Mouse (Mus musculus) liver, embryonic 12.5 days (tissue): ENCODE data around the gene Ptprg. TPM values are rescaled to one million over a fixed set of nuclear protein-coding genes. Genes with fewer than 3 reads are reported as not detected.
"Not testable (repeated sequence)": the region's sequence is repeated elsewhere in the genome, so short reads cannot be mapped to it uniquely, and the experiment has no call there.

Experiments used
- ATAC-seq: fragments of 200-750 bp; cut with Nextera tagmentation; 2 replicates; pipeline ENCODE4 v1.8.0; 2017; ENCODE audit warnings: moderate number of reproducible peaks, mild to moderate bottlenecking, moderate library complexity
- H3K27ac ChIP-seq: fragments of 300-500 bp; sonication (generic); 2 replicates; pipeline ENCODE4 v1.5.1; 2016; ENCODE audit warnings: mild to moderate bottlenecking
- H3K27me3 ChIP-seq: fragments of 300-500 bp; sonication (generic); replicated peaks from 2 replicates; pipeline ENCODE4 v1.6.1; 2016; ENCODE audit warnings: mild to moderate bottlenecking, moderate library complexity
- H3K36me3 ChIP-seq: fragments of 300-500 bp; sonication (generic); 2 replicates; pipeline ENCODE4 v1.6.1; 2016; ENCODE audit warnings: mild to moderate bottlenecking, moderate library complexity
- H3K4me1 ChIP-seq: fragments of 300-500 bp; sonication (generic); 2 replicates; pipeline ENCODE4 v1.6.1; 2016
- H3K4me2 ChIP-seq: fragments of 300-500 bp; sonication (generic); 2 replicates; pipeline ENCODE4 v1.6.1; 2016; ENCODE audit warnings: mild to moderate bottlenecking, moderate library complexity
- H3K4me3 ChIP-seq: fragments of 300-500 bp; sonication (generic); 2 replicates; pipeline ENCODE4 v1.5.1; 2016; ENCODE audit warnings: mild to moderate bottlenecking, moderate library complexity
- H3K9ac ChIP-seq: fragments of 300-500 bp; sonication (generic); 2 replicates; pipeline ENCODE4 v1.6.1; 2016; ENCODE audit warnings: mild to moderate bottlenecking, moderate library complexity
- H3K9me3 ChIP-seq: fragments of 300-500 bp; sonication (generic); replicated peaks from 2 replicates; pipeline ENCODE4 v1.6.1; 2016; ENCODE audit warnings: mild to moderate bottlenecking, moderate library complexity
- WGBS: fragments of 180-500 bp; shearing (Covaris S2); methylation state at CpG from one replicate; pipeline ENCODE4 v1.1.7; 2016; ENCODE audit not compliant: insufficient replicate concordance; 5-methylcytosine and 5-hydroxymethylcytosine counted together
- polyA plus RNA-seq: library from polyadenylated mRNA; unstranded; fragments of >200 nt; fragmentation: Nextera tagmentation; extraction: Ambion mirVana; gene quantifications from 2 replicates; pipeline ENCODE4 v1.2.1, GENCODE M21; 2016

Gene Ptprg
- polyA plus RNA-seq, 1 experiment from 2014 or later = 4.8 TPM

DNA sequence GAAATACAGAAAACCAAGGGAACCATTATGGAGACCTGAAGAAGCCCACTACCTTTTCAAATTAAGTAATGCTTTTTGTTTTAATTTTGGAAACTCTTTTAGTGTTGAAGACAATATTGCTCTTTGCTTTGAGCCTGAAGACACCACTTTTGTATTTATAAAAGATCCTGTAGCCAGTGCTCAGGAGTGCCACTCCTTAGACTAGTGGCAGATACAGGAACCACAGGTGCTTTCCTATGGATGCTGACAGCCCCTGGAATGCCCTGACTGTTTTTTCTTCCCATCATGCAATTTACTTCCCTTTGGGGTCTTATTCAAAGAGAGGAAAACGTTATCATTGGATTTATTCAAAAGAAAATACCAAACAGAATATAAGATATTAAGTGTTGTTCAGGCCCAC lies 381.9 kb downstream of the Ptprg start:
- no peak for ATAC-seq
- WGBS = 21% methylated on average over 1 of the region's 1 CpGs
- Histone ChIP-seq H3K4me1 (no peaks in the 10 kb centered on the region), H3K4me2 (no peak overlapping the region), H3K9ac (no peak overlapping the region), H3K27ac (no peak overlapping the region), H3K36me3 (no peaks in the 10 kb centered on the region), H3K4me3 (no peak overlapping the region), H3K27me3 (no peaks in the 10 kb centered on the region), H3K9me3 (no peaks in the 10 kb centered on the region)

DNA sequence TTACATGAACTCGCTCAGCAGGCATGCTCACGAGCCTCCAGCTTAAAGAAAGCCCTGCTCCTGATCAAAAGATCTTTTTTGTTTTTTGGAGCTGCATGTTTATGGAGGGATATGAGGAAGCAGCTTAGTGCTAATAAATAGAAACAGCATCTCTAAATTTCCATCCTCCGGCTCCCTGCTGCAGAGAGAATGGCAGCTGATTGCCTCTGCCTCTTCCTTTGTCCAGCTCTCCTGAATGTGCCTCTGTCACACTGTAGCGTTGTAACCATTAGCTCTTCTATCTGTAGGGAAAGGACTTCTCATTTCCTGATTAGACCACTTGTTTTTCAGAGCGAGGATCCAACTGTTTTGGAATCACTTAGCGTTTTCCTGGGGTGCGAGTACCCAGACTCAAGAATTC lies 382.4 kb downstream of the Ptprg start:
- no peak overlapping the region for H3K4me2 ChIP-seq
- WGBS = 74% methylated on average over 7 of the region's 7 CpGs
- no peak for ATAC-seq

DNA sequence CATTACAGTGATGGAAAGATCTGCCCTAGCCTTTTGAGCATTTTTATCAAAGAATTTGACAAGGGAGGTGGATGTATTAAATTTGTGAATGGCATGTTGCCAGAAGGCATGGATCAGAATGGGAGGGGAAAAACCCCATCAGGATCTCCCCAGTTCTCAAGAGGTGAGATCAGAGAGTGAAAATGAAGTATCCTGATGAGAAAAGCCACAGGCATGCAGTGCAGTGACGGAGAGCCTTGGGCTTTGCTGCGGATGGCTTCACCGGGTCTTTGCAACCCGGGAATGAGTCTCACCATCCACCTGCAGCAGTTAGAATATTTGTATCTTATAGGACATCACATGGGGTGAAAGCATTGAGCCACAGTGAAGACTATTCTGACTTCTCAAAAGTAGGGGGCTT lies 385.6 kb downstream of the Ptprg start:
- H3K9me3 ChIP-seq = no peaks in the 10 kb centered on the region
- WGBS = 72% methylated on average over 4 of the region's 4 CpGs
- no peaks in the 10 kb centered on the region for H3K4me1 ChIP-seq
- no peaks in the 10 kb centered on the region for H3K36me3 ChIP-seq
- H3K9ac ChIP-seq = no peak overlapping the region
- no peak for ATAC-seq
- H3K4me2 ChIP-seq = no peak overlapping the region
- no peak overlapping the region for H3K4me3 ChIP-seq
- no peak overlapping the region for H3K27ac ChIP-seq
- H3K27me3 ChIP-seq = no peaks in the 10 kb centered on the region

More for the DNA sequence above, 382.4 kb downstream of the Ptprg start:
- no peaks in the 10 kb centered on the region for H3K36me3 ChIP-seq
- H3K9ac ChIP-seq = no peak overlapping the region
- no peak overlapping the region for H3K27ac ChIP-seq
- no peak overlapping the region for H3K4me3 ChIP-seq
- no peaks in the 10 kb centered on the region for H3K9me3 ChIP-seq
- no peaks in the 10 kb centered on the region for H3K27me3 ChIP-seq
- H3K4me1 ChIP-seq = no peaks in the 10 kb centered on the region

DNA sequence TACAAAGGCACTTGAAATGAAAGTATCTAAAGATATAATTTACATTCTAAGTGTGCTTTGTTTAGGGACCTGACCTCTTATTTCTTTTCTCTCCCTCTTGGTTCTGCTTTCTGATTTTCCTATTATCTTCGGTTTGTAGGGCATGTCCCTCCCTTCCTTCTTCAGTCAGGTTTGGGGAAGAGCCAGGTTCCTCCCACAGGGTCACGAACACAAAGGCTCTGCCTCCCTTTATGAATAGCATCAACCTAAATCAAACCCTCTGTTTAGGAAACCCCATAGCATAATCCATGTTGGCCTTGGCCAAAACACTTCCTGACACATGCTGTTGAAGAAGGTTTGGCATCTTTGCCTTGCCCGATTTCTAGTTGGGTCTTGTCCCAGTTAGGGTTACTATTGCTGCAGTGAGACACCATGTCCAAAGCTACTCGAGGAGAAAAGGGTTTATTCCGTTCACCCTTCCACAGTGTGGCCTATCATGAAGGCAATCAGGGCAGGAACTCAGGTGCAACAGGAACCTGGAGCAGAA lies 388.7 kb downstream of the Ptprg start:
- H3K9me3 ChIP-seq = no peaks in the 10 kb centered on the region
- no peak overlapping the region for H3K9ac ChIP-seq
- no peaks in the 10 kb centered on the region for H3K4me1 ChIP-seq
- H3K36me3 ChIP-seq = no peaks in the 10 kb centered on the region
- no peak overlapping the region for H3K4me3 ChIP-seq
- H3K27me3 ChIP-seq = no peaks in the 10 kb centered on the region
- ATAC-seq = no peak
- H3K4me2 ChIP-seq = no peak overlapping the region
- WGBS = 55% methylated on average over 5 of the region's 5 CpGs
- H3K27ac ChIP-seq = no peak overlapping the region

DNA sequence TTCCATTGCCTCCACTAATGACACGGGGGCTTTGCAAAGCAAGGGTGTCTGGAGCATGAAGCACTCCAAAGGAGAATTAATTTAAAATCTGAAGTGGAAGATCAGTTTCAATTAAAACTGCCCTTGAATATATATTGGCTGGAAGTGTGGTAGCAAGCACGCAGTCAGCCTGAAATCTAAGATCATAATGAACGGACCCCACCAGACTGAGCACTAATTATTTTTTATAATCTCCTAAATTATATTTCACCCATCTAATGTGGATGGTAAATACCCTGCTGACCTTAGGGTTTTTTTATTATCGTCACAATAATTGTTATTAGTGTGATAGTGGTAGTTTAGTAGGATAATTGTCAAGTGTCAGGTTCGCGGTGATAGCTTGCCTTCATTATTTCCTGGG lies 397.0 kb downstream of the Ptprg start:
- Histone ChIP-seq H3K4me1 (no peaks in the 10 kb centered on the region), H3K27me3 (no peaks in the 10 kb centered on the region), H3K36me3 (no peaks in the 10 kb centered on the region), H3K4me3 (no peak overlapping the region), H3K9me3 (no peaks in the 10 kb centered on the region), H3K4me2 (no peak overlapping the region), H3K27ac (no peak overlapping the region), H3K9ac (no peak overlapping the region)
- WGBS = 80% methylated on average over 6 of the region's 6 CpGs
- no peak for ATAC-seq

DNA sequence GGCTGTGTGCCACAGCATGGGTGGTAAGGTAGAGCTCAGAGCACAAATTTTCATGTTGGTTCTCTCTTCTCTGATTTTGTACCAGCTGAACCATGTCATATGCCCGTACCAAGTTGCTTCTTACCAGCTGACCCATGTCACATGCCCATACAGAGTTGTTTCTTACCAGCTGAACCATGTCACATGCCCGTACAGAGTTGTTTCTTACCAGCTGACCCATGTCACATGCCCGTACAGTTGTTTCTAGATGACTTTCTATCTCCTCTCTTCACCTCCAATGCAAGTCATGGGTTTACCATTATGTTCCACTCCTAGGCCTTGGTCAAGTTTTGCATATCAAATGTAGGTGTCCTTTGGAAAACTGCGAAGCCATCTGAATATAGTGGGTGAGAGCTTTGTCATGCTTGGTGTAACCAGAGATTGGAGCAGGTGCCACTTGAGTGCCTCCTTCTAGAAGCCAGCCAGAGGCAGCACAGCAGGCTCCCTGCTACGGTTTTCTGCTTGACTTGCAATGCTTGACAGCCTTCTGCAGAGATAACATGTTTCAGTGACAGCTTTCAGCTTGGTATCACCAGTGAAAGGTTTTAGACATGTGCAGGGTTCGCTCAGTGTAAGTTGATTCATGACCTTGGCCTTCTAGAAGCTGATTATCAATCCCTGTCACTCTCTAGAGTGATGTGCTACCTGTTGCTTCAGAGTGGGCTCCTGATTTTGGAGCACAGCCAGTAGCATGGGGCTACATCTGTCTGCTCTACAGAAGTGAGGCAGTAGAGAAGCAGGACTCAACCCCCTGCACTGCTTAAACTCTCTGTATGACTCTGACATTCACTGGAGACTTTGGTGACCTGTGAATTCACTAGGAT lies 401.9 kb downstream of the Ptprg start:
- H3K27me3 ChIP-seq = no peaks in the 10 kb centered on the region
- no peak overlapping the region for H3K27ac ChIP-seq
- no peak overlapping the region for H3K4me2 ChIP-seq
- no peak overlapping the region for H3K4me3 ChIP-seq
- WGBS = 59% methylated on average over 6 of the region's 6 CpGs
- no peaks in the 10 kb centered on the region for H3K36me3 ChIP-seq
- no peak for ATAC-seq
- no peaks in the 10 kb centered on the region for H3K9me3 ChIP-seq
- no peaks in the 10 kb centered on the region for H3K4me1 ChIP-seq
- no peak overlapping the region for H3K9ac ChIP-seq

DNA sequence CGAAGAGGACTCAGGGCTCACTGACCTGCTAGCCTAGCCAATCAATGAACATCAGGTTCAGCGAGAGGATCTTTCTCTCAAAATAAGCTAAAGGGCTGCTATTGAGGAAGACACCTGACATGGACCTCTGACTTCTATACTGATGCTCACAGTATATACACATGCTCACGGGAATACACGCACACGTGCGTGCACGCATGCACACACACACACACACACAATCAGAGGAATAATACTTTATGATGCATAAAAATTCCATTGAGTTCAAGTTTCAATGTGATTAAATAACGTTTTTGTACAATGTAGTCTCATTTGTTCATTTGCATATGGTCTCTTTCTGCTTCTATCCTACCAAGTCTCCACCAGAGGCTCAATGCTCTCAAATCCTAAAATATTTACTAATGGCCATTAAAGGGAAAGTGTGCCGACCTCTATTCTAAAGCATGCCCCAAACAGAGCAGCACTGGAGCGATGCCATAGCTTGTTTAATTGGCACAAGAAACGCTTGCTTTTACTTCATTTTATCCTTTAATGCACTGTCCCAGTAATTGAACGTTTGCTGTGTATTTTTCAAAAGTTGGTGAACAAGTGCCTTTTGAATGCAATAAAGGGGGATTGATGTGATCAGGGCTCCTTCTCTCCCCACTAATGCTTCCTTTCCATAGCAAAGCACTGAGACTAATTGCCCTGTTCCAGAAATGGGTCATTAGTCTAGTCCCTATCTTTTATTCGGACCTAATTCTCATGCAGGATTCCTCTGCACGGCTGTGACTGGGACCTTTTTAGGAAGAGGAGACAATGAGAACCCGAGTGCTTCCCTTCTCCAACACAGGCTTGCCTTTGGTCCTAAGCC lies 407.2 kb downstream of the Ptprg start:
- Histone ChIP-seq H3K4me2 (no peak overlapping the region), H3K4me3 (no peak overlapping the region), H3K36me3 (no peaks in the 10 kb centered on the region), H3K9me3 (no peaks in the 10 kb centered on the region), H3K27me3 (no peaks in the 10 kb centered on the region), H3K27ac (no peak overlapping the region), H3K9ac (no peak overlapping the region), H3K4me1 (no peaks in the 10 kb centered on the region)
- 73% methylated on average over 15 of the region's 15 CpGs for WGBS
- no peak for ATAC-seq

DNA sequence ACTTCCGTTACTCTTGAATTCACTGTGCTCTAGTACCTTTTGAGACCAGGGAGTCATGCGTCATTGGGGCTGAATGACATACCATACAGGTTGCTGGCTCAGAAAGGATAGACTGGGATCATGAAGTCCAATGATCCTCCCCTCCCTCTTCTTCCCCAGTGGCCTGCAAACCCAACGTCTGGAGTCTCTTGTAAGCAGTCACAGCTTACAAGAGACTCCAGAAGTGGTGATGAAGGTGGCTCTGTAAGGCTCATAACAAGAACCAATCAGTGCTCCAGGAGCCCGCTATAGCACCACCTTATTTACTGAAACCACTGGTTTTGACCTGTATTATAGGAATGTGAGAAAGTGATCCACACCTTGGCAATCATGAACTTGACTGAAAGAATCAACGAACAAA lies 408.8 kb downstream of the Ptprg start:
- 75% methylated on average over 5 of the region's 5 CpGs for WGBS
- Histone ChIP-seq H3K27ac (no peak overlapping the region), H3K4me2 (no peak overlapping the region), H3K4me1 (no peaks in the 10 kb centered on the region), H3K27me3 (no peaks in the 10 kb centered on the region), H3K9me3 (no peaks in the 10 kb centered on the region), H3K4me3 (no peak overlapping the region), H3K9ac (no peak overlapping the region), H3K36me3 (no peaks in the 10 kb centered on the region)
- no peak for ATAC-seq

DNA sequence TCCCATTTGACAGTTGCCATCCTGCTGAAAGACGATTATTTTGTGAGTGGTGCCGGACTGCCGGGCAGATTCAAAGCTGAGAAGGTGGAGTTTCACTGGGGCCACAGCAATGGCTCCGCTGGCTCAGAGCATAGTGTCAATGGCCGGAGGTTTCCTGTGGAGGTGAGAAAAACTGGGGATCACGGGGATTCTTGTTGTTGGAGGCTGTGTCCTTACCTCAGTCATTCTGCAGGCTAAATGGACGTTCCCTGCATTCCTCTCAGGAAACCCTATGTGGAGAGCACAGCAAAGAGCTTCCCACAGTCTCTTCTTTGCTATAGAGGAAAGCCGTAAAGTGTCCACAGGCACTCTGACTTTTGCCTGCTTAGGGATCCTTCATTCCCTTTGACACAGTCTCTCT lies 409.2 kb downstream of the Ptprg start:
- Histone ChIP-seq H3K9ac (no peak overlapping the region), H3K27ac (no peak overlapping the region), H3K9me3 (no peaks in the 10 kb centered on the region), H3K4me2 (no peak overlapping the region), H3K27me3 (no peaks in the 10 kb centered on the region), H3K36me3 (no peaks in the 10 kb centered on the region), H3K4me3 (no peak overlapping the region), H3K4me1 (no peaks in the 10 kb centered on the region)
- no peak for ATAC-seq
- 73% methylated on average over 8 of the region's 8 CpGs for WGBS

DNA sequence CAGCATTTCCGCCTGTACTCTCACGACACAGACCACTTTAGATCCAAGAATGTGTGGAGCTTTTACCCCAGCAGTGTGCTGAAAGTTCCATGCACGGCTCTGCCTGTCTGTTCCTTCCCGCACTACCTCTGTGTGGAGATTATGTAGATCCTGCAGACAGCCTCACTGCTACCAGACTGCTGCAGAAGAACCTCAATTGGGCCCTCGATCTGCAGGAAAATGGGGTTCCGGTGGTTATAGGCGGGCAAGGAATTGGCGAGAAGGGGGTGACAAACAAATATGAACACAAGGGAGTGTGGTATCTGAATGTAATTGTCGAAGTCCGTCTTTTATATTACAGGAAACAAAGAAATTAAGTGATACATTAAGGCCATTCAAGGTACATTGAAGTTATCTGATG lies 410.5 kb downstream of the Ptprg start:
- Histone ChIP-seq H3K4me1 (no peaks in the 10 kb centered on the region), H3K9ac (no peak overlapping the region), H3K4me2 (no peak overlapping the region), H3K27me3 (no peaks in the 10 kb centered on the region), H3K4me3 (no peak overlapping the region), H3K36me3 (no peaks in the 10 kb centered on the region), H3K9me3 (no peaks in the 10 kb centered on the region), H3K27ac (no peak overlapping the region)
- WGBS = 70% methylated on average over 10 of the region's 10 CpGs
- ATAC-seq = no peak

DNA sequence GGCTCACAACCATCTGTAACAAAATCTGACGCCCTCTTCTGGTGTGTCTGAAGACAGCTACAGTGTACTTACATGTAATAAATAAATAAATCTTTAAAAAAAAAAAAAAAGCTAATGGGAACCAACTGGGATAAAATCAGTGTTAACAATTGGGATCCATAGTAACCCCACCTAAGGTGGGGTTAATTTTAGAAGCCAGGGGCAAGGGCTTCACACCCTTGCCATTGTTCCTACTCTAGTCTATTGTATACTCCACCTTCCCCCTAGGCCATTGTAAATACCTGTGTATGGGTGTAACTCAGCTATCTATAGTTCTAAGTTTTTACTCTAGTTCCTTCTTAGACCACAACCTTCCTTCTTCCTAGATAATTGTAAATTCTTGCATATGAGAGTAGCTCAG lies 411.0 kb downstream of the Ptprg start:
- not testable (repeated sequence) for H3K9me3 ChIP-seq, H3K4me1 ChIP-seq, H3K4me2 ChIP-seq, H3K27ac ChIP-seq, H3K4me3 ChIP-seq, H3K27me3 ChIP-seq, H3K9ac ChIP-seq, H3K36me3 ChIP-seq, ATAC-seq
- 38% methylated on average over 1 of the region's 1 CpGs for WGBS

DNA sequence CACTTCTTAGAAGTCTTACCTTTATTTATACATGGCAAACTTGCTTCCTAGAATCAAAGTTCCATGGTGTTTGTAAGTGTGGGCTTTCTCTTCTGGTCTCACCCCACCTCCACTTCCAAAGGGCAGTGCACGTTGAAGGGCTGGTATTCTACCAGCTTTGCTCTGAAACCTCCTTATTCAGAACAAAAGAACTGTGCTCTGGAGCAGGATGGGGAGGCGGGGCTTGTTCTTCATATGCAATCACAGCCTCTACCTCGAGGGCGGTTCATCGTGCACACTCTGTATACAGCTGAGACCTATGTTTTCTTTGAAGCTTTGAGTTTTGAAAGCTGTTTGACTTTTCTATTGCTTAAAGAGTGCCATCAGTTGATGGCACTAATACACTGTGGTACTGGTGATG lies 412.5 kb downstream of the Ptprg start:
- WGBS = 62% methylated on average over 5 of the region's 5 CpGs

More for the DNA sequence above, 412.5 kb downstream of the Ptprg start:
- H3K27ac ChIP-seq = no peak overlapping the region
- no peak overlapping the region for H3K9ac ChIP-seq
- no peak overlapping the region for H3K4me3 ChIP-seq
- H3K4me1 ChIP-seq = no peaks in the 10 kb centered on the region
- no peak overlapping the region for H3K4me2 ChIP-seq
- H3K9me3 ChIP-seq = no peaks in the 10 kb centered on the region
- no peaks in the 10 kb centered on the region for H3K27me3 ChIP-seq
- no peak for ATAC-seq
- H3K36me3 ChIP-seq = no peaks in the 10 kb centered on the region
